Mouse (Mus musculus) ES-Bruce4 (cell line): ENCODE data around the gene Cpvl. TPM values are rescaled to one million over a fixed set of nuclear protein-coding genes. Genes with fewer than 3 reads are reported as not detected.

Experiments
- H3K27ac ChIP-seq: 2 replicates; pipeline ENCODE4 v1.5.1; 2012; ENCODE audit warnings: low read length, inconsistent platforms; ENCODE audit not compliant: insufficient read depth
- H3K27me3 ChIP-seq: 2 replicates; pipeline ENCODE4 v1.6.1; 2012; ENCODE audit warnings: mild to moderate bottlenecking, low read length, inconsistent platforms; ENCODE audit not compliant: control insufficient read depth, poor library complexity, insufficient read depth, severe bottlenecking
- H3K36me3 ChIP-seq: 2 replicates; pipeline ENCODE4 v1.6.1; 2012; ENCODE audit warnings: inconsistent platforms, mild to moderate bottlenecking, low read length, moderate library complexity; ENCODE audit not compliant: control insufficient read depth, poor library complexity, insufficient read depth, severe bottlenecking
- H3K4me1 ChIP-seq: one replicate; pipeline ENCODE4 v1.8.1; 2011; ENCODE audit warnings: low read length; ENCODE audit not compliant: control insufficient read depth, insufficient read depth
- H3K4me3 ChIP-seq: 2 replicates; pipeline ENCODE4 v1.5.1; 2011; ENCODE audit warnings: low read depth, mild to moderate bottlenecking, low read length
- H3K9ac ChIP-seq: 2 replicates; pipeline ENCODE4 v1.6.1; 2012; ENCODE audit warnings: low read depth, mild to moderate bottlenecking, inconsistent platforms; ENCODE audit not compliant: poor library complexity, severe bottlenecking
- H3K9me3 ChIP-seq: replicated peaks from 2 replicates; pipeline ENCODE4 v1.6.1; 2012; ENCODE audit warnings: mild to moderate bottlenecking, low read length, inconsistent platforms; ENCODE audit not compliant: control insufficient read depth, poor library complexity, insufficient read depth, severe bottlenecking
- CTCF ChIP-seq: IDR thresholded peaks from one replicate; pipeline ENCODE4 v1.8.1; 2011; ENCODE audit warnings: low read depth, low read length
- EP300 ChIP-seq: IDR thresholded peaks from 2 replicates; pipeline ENCODE4 v1.6.1; 2011; ENCODE audit warnings: low read depth, low read length; ENCODE audit not compliant: insufficient read depth
- POLR2A ChIP-seq: IDR thresholded peaks from one replicate; pipeline ENCODE4 v1.8.1; 2011; ENCODE audit warnings: low read length; ENCODE audit not compliant: insufficient read depth
- polyA plus RNA-seq: library from polyadenylated mRNA; stranded (reverse); fragments of >200 nt; gene quantifications from 2 replicates; pipeline ENCODE4 v1.2.4, GENCODE M21; 2011; ENCODE audit warnings: low read depth; ENCODE audit not compliant: missing spikeins, insufficient read depth, insufficient read length

The Cpvl gene
- polyA plus RNA-seq, 1 experiment: not detected

DNA sequence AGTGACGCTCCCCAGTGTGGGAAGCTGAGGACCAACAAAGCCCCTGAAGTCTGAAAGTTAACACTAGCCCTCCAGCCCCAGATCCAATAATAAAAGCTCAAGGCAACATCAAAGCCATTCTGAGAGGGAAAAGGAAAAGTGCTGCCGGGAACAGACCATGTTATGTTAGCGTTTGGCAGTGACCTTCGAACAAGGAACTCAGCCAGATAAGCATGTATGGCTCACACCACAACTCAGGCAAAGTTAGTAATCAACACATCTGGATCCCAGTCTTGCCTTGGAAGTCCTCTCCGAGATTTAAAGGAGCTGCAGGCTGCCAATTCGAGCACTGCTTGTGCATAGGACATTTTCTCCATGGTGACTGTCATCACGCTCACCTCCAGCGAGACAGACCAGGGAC is 38.7 kb downstream of the Cpvl start:
- Histone ChIP-seq H3K4me3 (no peak overlapping the region), H3K27me3 (no peaks in the 10 kb centered on the region), H3K9ac (no peak overlapping the region), H3K27ac (no peak overlapping the region), H3K36me3 (no peaks in the 10 kb centered on the region), H3K9me3 (no peaks in the 10 kb centered on the region), H3K4me1 (no peaks in the 10 kb centered on the region)
- TF ChIP-seq CTCF (no peak), POLR2A (no peak), EP300 (no peak)

DNA sequence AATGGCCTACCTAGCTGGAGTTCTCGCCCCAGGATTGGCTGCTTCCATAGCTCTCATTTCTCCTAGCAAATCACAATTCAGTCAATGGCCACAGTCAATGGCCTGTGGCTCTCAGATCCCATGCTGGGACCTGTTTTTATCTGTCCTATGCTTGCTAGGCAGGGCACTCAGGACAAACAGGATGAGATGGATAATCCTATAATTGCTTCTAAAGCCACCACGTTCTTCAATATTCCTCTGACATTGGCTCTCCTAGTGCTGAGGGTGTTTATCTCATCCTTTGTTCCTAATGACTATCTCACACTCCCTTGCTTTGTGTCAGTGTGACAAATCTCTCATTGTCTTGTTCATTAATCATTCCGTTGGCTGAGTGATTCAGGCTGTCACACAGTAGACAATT is 39.5 kb downstream of the Cpvl start:
- H3K4me1 ChIP-seq: no peaks in the 10 kb centered on the region
- H3K9ac ChIP-seq: no peak overlapping the region
- TF ChIP-seq CTCF: no peak
- TF ChIP-seq EP300: no peak
- no peak for TF ChIP-seq POLR2A
- no peaks in the 10 kb centered on the region for H3K9me3 ChIP-seq
- no peak overlapping the region for H3K4me3 ChIP-seq
- no peak overlapping the region for H3K27ac ChIP-seq
- H3K27me3 ChIP-seq: no peaks in the 10 kb centered on the region
- no peaks in the 10 kb centered on the region for H3K36me3 ChIP-seq

DNA sequence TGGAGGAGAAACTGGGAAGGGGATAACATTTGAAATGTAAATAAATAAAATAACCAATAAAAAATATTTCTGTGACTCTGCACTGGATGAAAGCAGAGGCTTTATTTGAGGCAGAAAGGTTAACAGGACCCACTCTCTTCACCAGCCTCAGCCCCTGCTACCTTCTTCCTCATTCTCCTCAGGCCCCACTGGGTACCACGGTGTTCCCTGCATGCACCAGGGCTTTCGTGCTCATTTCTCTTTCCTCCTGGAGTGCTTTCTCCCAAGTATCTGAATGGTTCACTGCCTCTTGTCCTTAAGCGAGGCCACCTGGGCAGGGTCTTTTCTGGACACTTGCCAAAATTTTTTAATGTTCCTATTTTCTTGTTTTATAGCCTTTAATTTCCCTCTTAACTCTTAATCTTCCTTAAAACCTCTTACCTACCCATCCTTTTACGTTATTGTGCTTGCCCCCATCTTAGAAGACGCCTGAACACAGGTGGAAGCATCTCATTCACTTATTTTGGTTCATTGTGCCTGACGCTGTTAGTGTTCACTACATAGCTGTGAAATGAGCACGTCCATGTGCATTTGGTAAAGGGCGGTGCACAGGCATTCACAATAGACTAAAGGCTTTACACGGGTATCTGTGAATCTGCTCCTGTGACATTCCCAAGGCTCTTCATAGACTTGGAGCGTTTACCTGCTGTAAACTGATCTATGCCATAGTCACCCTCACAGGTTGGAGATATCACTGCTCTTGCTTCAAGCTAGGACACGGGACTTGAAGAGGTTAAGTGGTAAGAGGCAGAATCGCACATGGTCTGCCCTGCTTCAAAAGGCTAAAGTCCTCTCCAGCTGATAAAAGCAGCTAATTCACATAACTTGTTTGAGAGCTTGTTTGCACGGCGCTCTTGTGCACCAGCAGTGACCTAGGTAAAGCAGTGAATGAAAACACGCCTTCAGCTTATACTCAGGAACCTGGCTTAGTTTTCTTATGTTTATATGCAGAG is 41.0 kb downstream of the Cpvl start:
- H3K27me3 ChIP-seq: no peaks in the 10 kb centered on the region
- H3K27ac ChIP-seq: no peak overlapping the region
- H3K4me3 ChIP-seq: no peak overlapping the region
- no peaks in the 10 kb centered on the region for H3K4me1 ChIP-seq
- no peak overlapping the region for H3K9ac ChIP-seq
- no peak for TF ChIP-seq POLR2A
- no peak for TF ChIP-seq EP300
- TF ChIP-seq CTCF: no peak
- no peaks in the 10 kb centered on the region for H3K36me3 ChIP-seq
- H3K9me3 ChIP-seq: no peaks in the 10 kb centered on the region

DNA sequence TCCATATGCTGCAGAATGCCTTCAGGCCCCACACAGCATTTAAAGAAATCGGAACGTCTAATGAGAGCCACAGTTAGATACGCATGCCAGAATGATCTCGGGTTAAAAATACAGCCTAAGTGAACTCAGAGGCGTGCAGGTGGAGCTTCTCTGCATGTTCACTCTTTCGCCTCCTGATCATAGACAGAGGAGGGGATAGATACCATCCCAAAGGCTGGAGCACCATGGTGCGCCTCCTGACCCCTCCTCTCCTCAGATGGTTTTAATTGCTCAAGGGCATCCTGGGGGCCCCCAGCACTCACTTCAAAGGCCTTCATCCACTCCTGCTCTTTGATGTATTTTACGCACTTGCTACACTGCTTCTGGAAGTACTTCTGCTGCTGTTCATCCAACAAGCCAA is 46.9 kb downstream of the Cpvl start:
- TF ChIP-seq EP300 (no peak), POLR2A (no peak), CTCF (no peak)
- H3K36me3 ChIP-seq: no peaks in the 10 kb centered on the region
- no peaks in the 10 kb centered on the region for H3K27me3 ChIP-seq
- H3K9ac ChIP-seq: no peak overlapping the region
- H3K4me1 ChIP-seq: no peaks in the 10 kb centered on the region
- no peaks in the 10 kb centered on the region for H3K9me3 ChIP-seq
- H3K4me3 ChIP-seq: no peak overlapping the region
- no peak overlapping the region for H3K27ac ChIP-seq

DNA sequence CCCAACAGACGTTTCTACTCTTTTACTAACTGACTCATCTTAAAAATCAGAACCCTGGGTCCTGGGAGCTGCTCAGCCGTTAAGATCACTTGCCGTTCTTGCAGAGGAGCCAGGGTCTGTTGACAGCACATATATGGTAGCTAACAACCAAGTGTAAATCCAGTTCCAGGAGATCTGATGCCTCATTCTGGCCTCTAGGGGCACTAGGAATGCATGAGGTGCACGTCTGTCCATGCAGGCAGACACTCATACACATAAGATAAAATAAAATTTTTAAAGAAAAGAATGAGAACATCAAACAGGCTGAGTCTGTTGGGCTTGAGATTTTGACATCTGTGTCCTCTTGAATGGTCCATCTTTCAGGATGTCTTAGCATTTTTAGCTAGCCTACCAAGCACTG is 48.6 kb downstream of the Cpvl start:
- Histone ChIP-seq H3K27me3 (no peaks in the 10 kb centered on the region), H3K36me3 (no peaks in the 10 kb centered on the region), H3K4me1 (no peaks in the 10 kb centered on the region), H3K4me3 (no peak overlapping the region), H3K9me3 (no peaks in the 10 kb centered on the region), H3K27ac (no peak overlapping the region), H3K9ac (no peak overlapping the region)
- TF ChIP-seq CTCF: no peak
- TF ChIP-seq POLR2A: no peak

DNA sequence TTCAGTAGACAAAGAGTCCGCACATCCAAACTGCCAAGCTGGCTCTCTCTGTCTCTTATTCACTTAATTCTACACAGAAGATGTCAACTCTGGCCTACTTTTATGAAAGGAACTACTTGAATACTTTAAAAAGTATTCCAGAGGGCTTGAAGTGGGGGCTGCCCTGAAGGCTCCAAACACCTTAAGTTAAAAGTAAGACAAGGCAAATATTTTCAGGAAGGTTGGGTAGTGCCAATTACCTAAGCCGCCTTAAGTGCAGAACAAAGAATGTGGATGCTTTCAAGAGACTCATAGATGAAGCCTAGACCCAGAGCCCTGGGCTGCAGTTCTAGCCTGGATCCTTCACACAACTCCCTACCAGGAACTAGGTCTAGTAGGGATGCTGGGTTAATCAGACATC is 52.3 kb downstream of the Cpvl start:
- no peak for TF ChIP-seq CTCF
- no peak for TF ChIP-seq POLR2A
- no peak for TF ChIP-seq EP300
- Histone ChIP-seq H3K9me3 (no peaks in the 10 kb centered on the region), H3K27ac (no peak overlapping the region), H3K27me3 (no peaks in the 10 kb centered on the region), H3K4me1 (no peaks in the 10 kb centered on the region), H3K9ac (no peak overlapping the region), H3K4me3 (no peak overlapping the region), H3K36me3 (no peaks in the 10 kb centered on the region)
